Mouse (Mus musculus) forebrain, embryonic 12.5 days (tissue): ENCODE measurements around the gene Cers6. TPM values are rescaled to one million over a fixed set of nuclear protein-coding genes. Genes with fewer than 3 reads are reported as not detected.

Experiments used
- ATAC-seq: fragments of 200-750 bp; cut with Nextera tagmentation; 2 replicates; pipeline ENCODE4 v1.8.0; 2017; ENCODE audit warnings: moderate TSS enrichment; ENCODE audit not compliant: low FRiP score
- H3K27ac ChIP-seq: fragments of 300-500 bp; sonication (generic); 2 replicates; pipeline ENCODE4 v1.5.1; 2016; ENCODE audit warnings: mild to moderate bottlenecking
- H3K27me3 ChIP-seq: fragments of 300-500 bp; sonication (generic); 2 replicates; pipeline ENCODE4 v1.6.1; 2016; ENCODE audit warnings: mild to moderate bottlenecking
- H3K36me3 ChIP-seq: fragments of 300-500 bp; sonication (generic); replicated peaks from 2 replicates; pipeline ENCODE4 v1.6.1; 2016; ENCODE audit warnings: mild to moderate bottlenecking
- H3K4me1 ChIP-seq: fragments of 300-500 bp; sonication (generic); 2 replicates; pipeline ENCODE4 v1.6.1; 2016
- H3K4me2 ChIP-seq: fragments of 300-500 bp; sonication (generic); 2 replicates; pipeline ENCODE4 v1.6.1; 2016; ENCODE audit warnings: mild to moderate bottlenecking, moderate library complexity
- H3K4me3 ChIP-seq: fragments of 300-500 bp; sonication (generic); replicated peaks from 2 replicates; pipeline ENCODE4 v1.5.1; 2016; ENCODE audit warnings: mild to moderate bottlenecking
- H3K9ac ChIP-seq: fragments of 300-500 bp; sonication (generic); 2 replicates; pipeline ENCODE4 v1.6.1; 2016; ENCODE audit warnings: mild to moderate bottlenecking
- H3K9me3 ChIP-seq: fragments of 300-500 bp; sonication (generic); 2 replicates; pipeline ENCODE4 v1.6.1; 2016
- WGBS: fragments of 180-500 bp; shearing (Covaris S2); methylation state at CpG from one replicate; pipeline ENCODE4 v1.1.7; 2016; 5-methylcytosine and 5-hydroxymethylcytosine counted together
- polyA plus RNA-seq: library from polyadenylated mRNA; unstranded; fragments of >200 nt; fragmentation: Nextera tagmentation; extraction: Ambion mirVana; gene quantifications from 2 replicates; pipeline ENCODE4 v1.2.1, GENCODE M21; 2016

Gene Cers6
- polyA plus RNA-seq, 1 experiment from 2014 or later: 34.8 TPM

DNA sequence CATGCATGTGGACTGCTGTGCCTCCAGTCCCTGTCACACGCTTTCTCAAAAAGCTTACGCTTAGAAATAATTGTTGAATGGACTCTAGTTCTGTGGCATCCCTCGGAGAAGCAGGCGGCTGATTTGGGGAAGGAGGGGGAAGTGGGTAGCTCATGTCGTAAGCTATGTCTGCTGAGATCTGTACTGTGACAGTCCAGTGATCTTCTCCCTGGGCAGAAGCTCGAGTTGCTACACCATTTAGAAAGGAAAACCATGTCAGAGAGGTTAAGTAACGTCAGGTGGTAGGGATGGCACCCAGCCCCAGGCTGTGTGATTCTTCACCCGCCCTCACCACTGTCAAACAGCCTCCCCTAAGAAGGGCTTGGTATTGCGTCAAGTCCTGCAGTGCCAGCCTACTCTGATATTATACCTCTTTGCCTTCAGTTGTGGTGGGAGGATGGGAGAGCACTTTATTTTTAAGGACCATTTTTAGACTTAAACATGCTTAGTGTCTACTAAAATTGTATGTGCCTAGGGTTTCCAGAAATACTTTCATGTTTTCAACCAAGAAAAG, 154.0 kb downstream of the Cers6 start:
- Histone ChIP-seq H3K9me3 (no peaks in the 10 kb centered on the region), H3K4me1 (peaks cover 23% of the 10 kb centered on the region), H3K9ac (no peak overlapping the region), H3K27me3 (no peaks in the 10 kb centered on the region), H3K4me3 (no peak overlapping the region), H3K27ac (no peak overlapping the region), H3K4me2 (no peak overlapping the region), H3K36me3 (no peaks in the 10 kb centered on the region)
- 78% methylated on average over 9 of the region's 9 CpGs for WGBS
- ATAC-seq: no peak

- Histone ChIP-seq H3K4me1 (peaks cover 19% of the 10 kb centered on the region), H3K36me3 (no peaks in the 10 kb centered on the region), H3K9ac (no peak overlapping the region), H3K27ac (no peak overlapping the region), H3K27me3 (no peaks in the 10 kb centered on the region), H3K4me3 (no peak overlapping the region), H3K4me2 (no peak overlapping the region), H3K9me3 (no peaks in the 10 kb centered on the region)
- 92% methylated on average over 5 of the region's 5 CpGs for WGBS
- no peak for ATAC-seq
Measured at GRCm38 (mm10) chr2:69015822-69016221, 154.6 kb downstream of the Cers6 start.

- no peaks in the 10 kb centered on the region for H3K9me3 ChIP-seq
- no peaks in the 10 kb centered on the region for H3K36me3 ChIP-seq
- 95% methylated on average over 13 of the region's 13 CpGs for WGBS
- H3K9ac ChIP-seq: no peak overlapping the region
- no peak overlapping the region for H3K4me3 ChIP-seq
- no peak for ATAC-seq
- H3K27ac ChIP-seq: no peak overlapping the region
- H3K4me2 ChIP-seq: no peak overlapping the region
- peaks cover 4% of the 10 kb centered on the region; the same call in 1 of the 2 replicates for H3K4me1 ChIP-seq
- no peaks in the 10 kb centered on the region for H3K27me3 ChIP-seq
Measured at GRCm38 (mm10) chr2:69019026-69019565, 157.9 kb downstream of the Cers6 start.

DNA sequence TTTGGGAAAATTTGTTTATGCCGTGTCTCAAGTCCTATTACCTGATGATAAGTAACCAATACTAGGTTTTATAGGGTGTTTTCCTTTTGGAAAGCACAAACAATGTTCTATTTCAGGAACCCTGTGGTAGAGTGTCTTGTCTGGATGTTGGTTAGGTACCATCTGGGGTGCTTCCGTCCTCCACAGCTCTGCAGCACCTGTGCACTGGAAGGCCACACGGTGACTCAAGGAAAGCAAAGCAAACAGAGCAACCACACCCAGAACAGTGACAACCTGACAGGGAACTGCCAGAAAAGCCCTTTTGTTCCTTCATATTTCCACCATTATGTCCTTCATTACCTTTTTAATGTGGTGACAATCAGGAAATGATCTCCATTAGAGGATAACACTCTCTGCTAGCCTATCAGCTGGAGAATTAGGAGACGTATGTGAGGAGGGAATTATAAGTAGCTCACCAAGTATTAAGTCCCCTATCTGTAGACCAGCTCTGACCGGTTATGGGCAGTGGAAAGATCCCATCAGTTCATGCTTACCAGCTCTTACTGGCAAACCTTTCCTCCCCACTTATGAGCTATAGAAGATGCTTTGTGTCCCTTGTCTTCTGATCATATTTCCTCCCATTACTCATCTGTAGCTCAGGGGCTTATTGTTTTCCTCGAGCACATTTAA, 158.7 kb downstream of the Cers6 start:
- no peak for ATAC-seq
- Histone ChIP-seq H3K27ac (no peak overlapping the region), H3K36me3 (no peaks in the 10 kb centered on the region), H3K27me3 (no peaks in the 10 kb centered on the region), H3K4me2 (no peak overlapping the region), H3K4me3 (no peak overlapping the region), H3K9ac (no peak overlapping the region), H3K4me1 (peaks cover 4% of the 10 kb centered on the region; the same call in 1 of the 2 replicates), H3K9me3 (no peaks in the 10 kb centered on the region)
- WGBS: 85% methylated on average over 6 of the region's 6 CpGs

DNA sequence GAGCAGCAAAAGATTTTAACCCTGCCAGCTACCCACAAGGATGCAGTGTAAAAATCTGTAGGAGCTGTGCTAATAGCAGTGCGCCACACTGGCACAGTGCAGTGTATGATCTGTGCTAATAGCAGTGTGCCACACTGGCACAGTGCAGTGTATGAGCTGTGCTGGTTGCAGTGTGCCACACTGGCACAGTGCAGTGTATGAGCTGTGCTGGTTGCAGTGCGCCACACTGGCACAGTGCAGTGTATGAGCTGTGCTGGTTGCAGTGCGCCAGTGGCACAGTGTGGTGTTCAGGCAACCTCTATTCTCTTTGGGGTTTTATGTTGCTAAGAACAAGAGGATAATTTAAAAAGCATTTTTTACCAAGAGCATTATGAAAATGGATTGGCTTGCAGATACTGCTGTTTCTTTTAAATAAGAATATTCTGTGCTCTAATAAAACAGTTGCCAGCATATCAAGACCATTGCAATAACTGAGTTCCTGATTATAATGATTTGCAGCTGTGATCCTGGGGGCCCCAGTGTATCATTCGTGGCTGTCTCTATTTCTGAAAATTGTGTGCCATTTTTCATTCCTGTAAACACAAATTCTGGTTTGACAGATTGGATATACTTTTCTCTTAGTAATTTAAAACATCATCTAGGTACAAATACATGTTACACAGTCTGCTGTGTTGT, 159.5 kb downstream of the Cers6 start:
- no peak for ATAC-seq
- H3K4me3 ChIP-seq: no peak overlapping the region
- H3K9me3 ChIP-seq: no peaks in the 10 kb centered on the region
- no peak overlapping the region for H3K27ac ChIP-seq
- H3K9ac ChIP-seq: no peak overlapping the region
- no peaks in the 10 kb centered on the region for H3K27me3 ChIP-seq
- WGBS: 89% methylated on average over 4 of the region's 4 CpGs
- H3K36me3 ChIP-seq: no peaks in the 10 kb centered on the region
- peaks cover 4% of the 10 kb centered on the region; the same call in 1 of the 2 replicates for H3K4me1 ChIP-seq
- no peak overlapping the region for H3K4me2 ChIP-seq

- Histone ChIP-seq H3K27ac (no peak overlapping the region), H3K4me2 (no peak overlapping the region), H3K36me3 (no peaks in the 10 kb centered on the region), H3K4me1 (peaks cover 4% of the 10 kb centered on the region; the same call in 1 of the 2 replicates), H3K9me3 (no peaks in the 10 kb centered on the region), H3K27me3 (no peaks in the 10 kb centered on the region), H3K9ac (no peak overlapping the region), H3K4me3 (no peak overlapping the region)
- ATAC-seq: no peak
- WGBS: 62% methylated on average over 4 of the region's 4 CpGs
Measured at GRCm38 (mm10) chr2:69021516-69021915, 160.3 kb downstream of the Cers6 start.

DNA sequence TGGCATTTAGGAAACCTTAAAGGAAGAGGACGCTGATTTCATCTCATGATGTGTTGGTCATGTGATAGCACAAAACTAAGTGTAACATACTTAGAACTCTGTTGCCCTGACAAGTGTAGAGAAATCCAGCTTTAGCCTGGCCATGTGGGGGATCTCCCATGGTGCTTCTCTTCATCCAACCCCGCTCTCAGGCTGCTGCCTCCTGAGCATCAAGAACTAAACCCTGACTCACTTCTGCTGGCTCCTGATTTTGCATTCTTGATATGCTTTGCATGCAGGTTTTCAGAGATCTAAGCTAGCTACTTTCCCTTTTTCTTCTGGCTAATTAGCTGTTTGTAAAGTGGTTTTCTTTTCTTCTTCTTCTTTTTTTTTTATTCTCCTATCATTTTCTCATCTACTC, 163.6 kb downstream of the Cers6 start:
- Histone ChIP-seq H3K36me3 (no peaks in the 10 kb centered on the region), H3K4me1 (peaks cover 4% of the 10 kb centered on the region; the same call in 1 of the 2 replicates), H3K27me3 (no peaks in the 10 kb centered on the region), H3K9me3 (no peaks in the 10 kb centered on the region), H3K4me3 (no peak overlapping the region), H3K27ac (no peak overlapping the region), H3K4me2 (no peak overlapping the region), H3K9ac (no peak overlapping the region)
- ATAC-seq: no peak
- WGBS: 86% methylated on average over 2 of the region's 2 CpGs

DNA sequence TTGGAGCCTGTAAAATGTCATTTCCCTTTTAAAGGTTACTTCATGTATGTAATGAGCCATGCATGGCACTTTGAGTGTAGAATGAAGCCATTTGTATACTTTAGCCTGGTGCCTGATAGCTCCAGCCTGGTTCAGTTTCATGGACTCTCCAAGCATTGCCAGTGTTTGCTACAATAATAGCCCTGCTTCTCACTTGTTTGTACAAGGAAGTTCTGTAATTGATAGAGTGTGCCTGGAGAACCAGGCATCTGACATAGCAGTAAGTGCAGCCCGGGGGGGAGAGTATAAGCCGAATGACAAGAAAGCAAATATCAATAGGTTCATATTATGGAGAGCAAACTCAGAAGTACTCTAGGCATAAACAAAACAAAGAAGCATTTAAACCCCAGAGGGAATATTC, 171.3 kb downstream of the Cers6 start:
- no peak for ATAC-seq
- Histone ChIP-seq H3K9me3 (no peaks in the 10 kb centered on the region), H3K27ac (no peak overlapping the region), H3K9ac (no peak overlapping the region), H3K36me3 (no peaks in the 10 kb centered on the region), H3K4me1 (peaks cover 4% of the 10 kb centered on the region), H3K27me3 (no peaks in the 10 kb centered on the region), H3K4me2 (no peak overlapping the region), H3K4me3 (no peak overlapping the region)
- WGBS: 64% methylated on average over 2 of the region's 2 CpGs

DNA sequence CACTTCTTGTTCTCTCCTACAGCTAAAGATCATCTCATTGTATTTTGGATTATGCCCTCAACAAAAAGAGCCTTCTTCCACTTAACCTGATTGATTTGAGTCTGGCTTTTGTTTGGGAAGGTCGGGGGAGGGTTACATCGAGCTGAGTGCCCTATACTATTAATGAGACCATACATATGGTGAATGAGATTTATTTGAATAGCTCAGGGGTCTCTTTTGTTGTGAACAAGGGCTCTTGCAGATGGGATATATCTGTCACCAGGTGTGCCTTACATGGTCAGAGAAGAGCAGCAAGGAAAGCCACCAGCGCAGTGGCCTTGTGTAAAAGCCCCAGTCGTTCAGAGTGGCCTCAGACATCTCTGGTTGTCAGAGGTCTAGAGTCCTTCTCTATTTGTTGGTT, 174.2 kb downstream of the Cers6 start:
- WGBS: 7% methylated on average over 4 of the region's 4 CpGs
- ATAC-seq: no peak
- Histone ChIP-seq H3K9ac (no peak overlapping the region), H3K27ac (no peak overlapping the region), H3K27me3 (no peaks in the 10 kb centered on the region), H3K9me3 (no peaks in the 10 kb centered on the region), H3K4me2 (no peak overlapping the region), H3K36me3 (no peaks in the 10 kb centered on the region), H3K4me1 (peaks cover 4% of the 10 kb centered on the region), H3K4me3 (no peak overlapping the region)

DNA sequence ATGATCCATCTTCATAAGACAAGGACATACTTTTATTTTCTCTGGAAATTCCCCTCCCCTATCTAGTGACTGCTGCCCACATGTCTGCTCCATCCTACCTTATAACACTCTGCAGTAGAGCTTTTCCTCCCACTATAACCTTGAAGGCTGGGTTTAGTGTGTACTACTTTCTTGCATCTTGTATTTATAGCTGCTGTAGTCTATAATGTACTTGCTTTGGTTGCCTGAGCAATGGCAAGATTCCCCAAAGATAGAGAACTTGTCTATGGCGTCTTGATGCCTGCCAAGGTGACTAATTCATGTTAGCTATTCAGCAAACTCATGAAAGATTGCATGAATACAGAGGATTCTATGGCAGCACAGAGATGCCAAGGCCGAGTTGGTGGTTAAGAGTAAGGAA, 176.1 kb downstream of the Cers6 start:
- ATAC-seq: no peak
- H3K27ac ChIP-seq: no peak overlapping the region
- no peaks in the 10 kb centered on the region for H3K9me3 ChIP-seq
- no peak overlapping the region for H3K4me2 ChIP-seq
- peaks cover 5% of the 10 kb centered on the region for H3K4me1 ChIP-seq
- no peak overlapping the region for H3K4me3 ChIP-seq
- no peaks in the 10 kb centered on the region for H3K27me3 ChIP-seq
- no peaks in the 10 kb centered on the region for H3K36me3 ChIP-seq
- no peak overlapping the region for H3K9ac ChIP-seq
- WGBS: 83% methylated on average over 2 of the region's 2 CpGs

DNA sequence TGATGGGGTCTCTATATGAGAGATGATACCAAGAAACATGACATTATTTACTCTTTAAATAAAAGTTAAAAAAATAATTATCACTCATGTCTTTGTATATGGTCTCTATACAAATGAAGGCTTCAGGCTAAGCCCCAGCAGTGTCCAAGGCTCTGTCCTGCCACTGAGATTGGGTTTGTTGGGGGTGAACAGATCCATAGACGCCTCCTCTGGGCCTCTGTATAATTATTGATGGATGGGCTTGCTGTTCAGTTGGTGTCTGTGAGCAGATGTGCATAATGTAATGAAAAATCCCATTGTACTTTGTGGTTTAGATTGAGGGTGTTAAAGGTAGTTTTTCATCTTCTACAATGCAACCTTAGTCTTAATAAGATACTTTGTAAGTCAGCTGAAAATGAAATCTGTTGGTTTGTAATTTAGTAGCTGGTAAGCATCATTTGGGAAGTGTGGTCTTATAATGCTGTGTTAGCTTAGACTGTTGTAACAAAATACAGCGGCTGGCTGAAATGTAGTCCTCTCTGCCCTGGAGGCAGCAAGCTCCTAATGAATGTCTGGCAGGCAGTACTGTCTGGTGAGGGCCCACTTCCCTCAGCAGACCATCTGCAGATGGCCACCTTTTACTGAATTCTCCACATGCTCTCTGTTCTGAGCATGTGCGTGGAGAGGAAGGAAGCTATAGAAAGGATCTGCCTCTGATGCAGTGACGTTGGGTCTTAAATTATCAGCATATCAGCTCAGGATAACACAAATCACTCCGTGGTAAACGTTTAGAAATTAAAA, 181.3 kb downstream of the Cers6 start:
- Histone ChIP-seq H3K4me1 (0 out of 2 replicates have a peak, but pooled peaks cover 7% of the 10 kb centered on the region), H3K4me3 (no peak overlapping the region), H3K36me3 (no peaks in the 10 kb centered on the region), H3K9ac (no peak overlapping the region), H3K9me3 (no peaks in the 10 kb centered on the region), H3K4me2 (no peak overlapping the region), H3K27me3 (no peaks in the 10 kb centered on the region), H3K27ac (no peak overlapping the region)
- ATAC-seq: no peak
- 71% methylated on average over 6 of the region's 6 CpGs for WGBS
